Mouse (Mus musculus): Measurements from ENCODE around the gene Gm33543.
A peak's percentile ranks its signal among the peaks of the same experiment; 100 is the strongest.

Gm33543 gene

GRCm38 (mm10) chr10:95777701-95778320, 64.9 kb downstream of the Gm33543 start:
- DNase-seq: peak; percentile 64

- no peak for DNase-seq
These were observed 65.7 kb downstream of the Gm33543 start for GRCm38 (mm10) chr10:95777071-95777470.

GRCm38 (mm10) chr10:95774856-95775255, 67.9 kb downstream of the Gm33543 start:
- no peak for DNase-seq

- DNase-seq: peak; percentile 64
These were observed 68.6 kb downstream of the Gm33543 start for GRCm38 (mm10) chr10:95774001-95774628.

Measured in kidney, adult 9 months (tissue).